Mouse (Mus musculus): Measurements from ENCODE around the gene Psmc2. TPM values are rescaled to one million over a fixed set of nuclear protein-coding genes. Genes with fewer than 3 reads are reported as not detected.
A peak's percentile ranks its signal among the peaks of the same experiment; 100 is the strongest.

Gene Psmc2
- total RNA-seq, 2 experiments from 2014 or later: 98.3 to 108 TPM

GRCm38 (mm10) chr5:21802907-21803306, 17.8 kb downstream of the Psmc2 start:
- ATAC-seq (replicated peaks; ENCODE audit: poor library complexity, severe bottlenecking): no peak

- no peak for ATAC-seq (replicated peaks; ENCODE audit: poor library complexity, severe bottlenecking)
These were observed 18.7 kb downstream of the Psmc2 start for GRCm38 (mm10) chr5:21803691-21804188.

GRCm38 (mm10) chr5:21804837-21805236, 19.8 kb downstream of the Psmc2 start:
- ATAC-seq (replicated peaks; ENCODE audit: poor library complexity, severe bottlenecking): no peak

- ATAC-seq (replicated peaks; ENCODE audit: poor library complexity, severe bottlenecking): no peak
These were observed 25.8 kb downstream of the Psmc2 start for GRCm38 (mm10) chr5:21810924-21811323.

GRCm38 (mm10) chr5:21813994-21814393, 28.9 kb downstream of the Psmc2 start:
- peak; percentile 81 for ATAC-seq (replicated peaks; ENCODE audit: poor library complexity, severe bottlenecking)

GRCm38 (mm10) chr5:21826370-21826769, 41.3 kb downstream of the Psmc2 start:
- no peak for ATAC-seq (replicated peaks; ENCODE audit: poor library complexity, severe bottlenecking)

GRCm38 (mm10) chr5:21827643-21828042, 42.6 kb downstream of the Psmc2 start:
- ATAC-seq (replicated peaks; ENCODE audit: poor library complexity, severe bottlenecking): no peak

GRCm38 (mm10) chr5:21828855-21829254, 43.8 kb downstream of the Psmc2 start:
- ATAC-seq (replicated peaks; ENCODE audit: poor library complexity, severe bottlenecking): no peak

GRCm38 (mm10) chr5:21831761-21832160, 46.7 kb downstream of the Psmc2 start:
- ATAC-seq (replicated peaks; ENCODE audit: poor library complexity, severe bottlenecking): no peak

GRCm38 (mm10) chr5:21844676-21845075, 59.6 kb downstream of the Psmc2 start:
- ATAC-seq (replicated peaks; ENCODE audit: poor library complexity, severe bottlenecking): no peak

- no peak for ATAC-seq (replicated peaks; ENCODE audit: poor library complexity, severe bottlenecking)
These were observed 61.7 kb downstream of the Psmc2 start for GRCm38 (mm10) chr5:21846616-21847290.

GRCm38 (mm10) chr5:21847438-21847837, 62.4 kb downstream of the Psmc2 start:
- no peak for ATAC-seq (replicated peaks; ENCODE audit: poor library complexity, severe bottlenecking)

GRCm38 (mm10) chr5:21851679-21852340, 66.7 kb downstream of the Psmc2 start:
- no peak for ATAC-seq (replicated peaks; ENCODE audit: poor library complexity, severe bottlenecking)

Other genes starting within 250 kb of the Psmc2 start
- not detected in 2 replicates for gene Lrrc17, start 241.7 kb upstream of the Psmc2 start, total RNA-seq (2014; fragmentation: Nextera tagmentation)
- gene Lrrc17, start 241.7 kb upstream of the Psmc2 start, total RNA-seq (2017): not detected in 2 replicates
- not detected in 2 replicates for gene Fbxl13, start 139.6 kb upstream of the Psmc2 start, total RNA-seq (2014; fragmentation: Nextera tagmentation)
- 0.43 TPM in 1 of 2 replicates, not detected in the other for gene Fbxl13, start 139.6 kb upstream of the Psmc2 start, total RNA-seq (2017)
- 34.9 and 40.4 TPM in 2 replicates for gene Armc10, start 139.5 kb upstream of the Psmc2 start, total RNA-seq (2014; fragmentation: Nextera tagmentation)
- 49.4 and 51.5 TPM in 2 replicates for gene Armc10, start 139.5 kb upstream of the Psmc2 start, total RNA-seq (2017)
- gene Napepld, start 83.9 kb upstream of the Psmc2 start, total RNA-seq (2014; fragmentation: Nextera tagmentation): 5.7 and 7.2 TPM in 2 replicates
- 2.8 and 4.1 TPM in 2 replicates for gene Napepld, start 83.9 kb upstream of the Psmc2 start, total RNA-seq (2017)
- 45.9 and 67.3 TPM in 2 replicates for gene Pmpcb, start 48.1 kb upstream of the Psmc2 start, total RNA-seq (2014; fragmentation: Nextera tagmentation)
- 97.9 and 124 TPM in 2 replicates for gene Pmpcb, start 48.1 kb upstream of the Psmc2 start, total RNA-seq (2017)
- gene Dnajc2, start within 50 bp of the Psmc2 start, total RNA-seq (2014; fragmentation: Nextera tagmentation): 92.1 and 94.1 TPM in 2 replicates
- 190 and 213 TPM in 2 replicates for gene Dnajc2, start within 50 bp of the Psmc2 start, total RNA-seq (2017)
- gene Slc26a5, start 80.3 kb downstream of the Psmc2 start, total RNA-seq (2014; fragmentation: Nextera tagmentation): not detected in 2 replicates
- not detected in 2 replicates for gene Slc26a5, start 80.3 kb downstream of the Psmc2 start, total RNA-seq (2017)

All from granulocyte monocyte progenitor cell, adult 5-6 weeks (primary cell).